Mouse (Mus musculus): ENCODE measurements around the gene Hpcal4. TPM values are rescaled to one million over a fixed set of nuclear protein-coding genes. Genes with fewer than 3 reads are reported as not detected.

Gene Hpcal4
- polyA plus RNA-seq, 1 experiment from 2014 or later: 7.7 TPM

GRCm38 (mm10) chr4:123228270-123228669 lies 45.2 kb downstream of the Hpcal4 start:
- H3K27ac ChIP-seq: no peak overlapping the region
- H3K27me3 ChIP-seq: peaks cover 18% of the 10 kb centered on the region
- peaks cover 1% of the 10 kb centered on the region for H3K4me1 ChIP-seq
- WGBS: 62% methylated on average over 2 of the region's 2 CpGs
- H3K36me3 ChIP-seq (ENCODE audit: poor library complexity, severe bottlenecking): no peaks in the 10 kb centered on the region
- H3K9me3 ChIP-seq (replicated peaks): no peaks in the 10 kb centered on the region
- no peak overlapping the region for H3K9ac ChIP-seq
- no peak overlapping the region for H3K4me2 ChIP-seq
- H3K4me3 ChIP-seq: no peak overlapping the region
- no peak for ATAC-seq

- Histone ChIP-seq H3K4me3 (no peak overlapping the region), H3K4me2 (no peak overlapping the region), H3K27me3 (peaks cover 27% of the 10 kb centered on the region), H3K4me1 (peaks cover 9% of the 10 kb centered on the region), H3K36me3 (ENCODE audit: poor library complexity, severe bottlenecking) (no peaks in the 10 kb centered on the region), H3K9ac (no peak overlapping the region), H3K27ac (no peak overlapping the region), H3K9me3 (replicated peaks) (no peaks in the 10 kb centered on the region)
- ATAC-seq: no peak
- WGBS: 84% methylated on average over 11 of the region's 11 CpGs
Measured at GRCm38 (mm10) chr4:123229166-123229565, 46.1 kb downstream of the Hpcal4 start.

- H3K4me3 ChIP-seq: no peak overlapping the region
- peaks cover 9% of the 10 kb centered on the region for H3K4me1 ChIP-seq
- H3K9ac ChIP-seq: no peak overlapping the region
- H3K27me3 ChIP-seq: peaks cover 51% of the 10 kb centered on the region
- ATAC-seq: no peak
- H3K9me3 ChIP-seq (replicated peaks): no peaks in the 10 kb centered on the region
- no peaks in the 10 kb centered on the region for H3K36me3 ChIP-seq (ENCODE audit: poor library complexity, severe bottlenecking)
- H3K27ac ChIP-seq: no peak overlapping the region
- H3K4me2 ChIP-seq: no peak overlapping the region
- WGBS: 56% methylated on average over 3 of the region's 3 CpGs
Measured at GRCm38 (mm10) chr4:123232841-123233240, 49.8 kb downstream of the Hpcal4 start.

- peaks cover 59% of the 10 kb centered on the region for H3K27me3 ChIP-seq
- H3K9ac ChIP-seq: peak within 1 kb of the TSS; percentile 57
- H3K27ac ChIP-seq: no peak within 1 kb of the TSS
- H3K4me3 ChIP-seq: peak within 1 kb of the TSS; percentile 42
- ATAC-seq: peak; percentile 45; the same call in 1 of the 2 replicates
- no peaks in the 10 kb centered on the region for H3K9me3 ChIP-seq (replicated peaks)
- H3K36me3 ChIP-seq (ENCODE audit: poor library complexity, severe bottlenecking): no peaks in the 10 kb centered on the region
- peaks cover 9% of the 10 kb centered on the region for H3K4me1 ChIP-seq
- peak within 1 kb of the TSS; percentile 79 for H3K4me2 ChIP-seq
- WGBS: 2% methylated on average over 40 of the region's 52 CpGs
Measured at GRCm38 (mm10) chr4:123233492-123234084, 50.6 kb downstream of the Hpcal4 start, which contains the start of gene Heyl. Heyl (plus strand) TSS chr4:123233556.

- H3K4me2 ChIP-seq: no peak overlapping the region
- no peak overlapping the region for H3K27ac ChIP-seq
- 69% methylated on average over 9 of the region's 9 CpGs for WGBS
- no peak overlapping the region for H3K4me3 ChIP-seq
- no peak for ATAC-seq
- no peaks in the 10 kb centered on the region for H3K36me3 ChIP-seq (ENCODE audit: poor library complexity, severe bottlenecking)
- H3K9ac ChIP-seq: no peak overlapping the region
- H3K9me3 ChIP-seq (replicated peaks): no peaks in the 10 kb centered on the region
- peaks cover 82% of the 10 kb centered on the region for H3K27me3 ChIP-seq
- H3K4me1 ChIP-seq: peaks cover 16% of the 10 kb centered on the region
Measured at GRCm38 (mm10) chr4:123235835-123236430, 52.9 kb downstream of the Hpcal4 start.

- 88% methylated on average over 13 of the region's 13 CpGs for WGBS
Measured at GRCm38 (mm10) chr4:123236431-123237031, 53.5 kb downstream of the Hpcal4 start.

GRCm38 (mm10) chr4:123237386-123238266 lies 54.6 kb downstream of the Hpcal4 start:
- Histone ChIP-seq H3K27me3 (peaks cover 73% of the 10 kb centered on the region), H3K4me1 (peaks cover 16% of the 10 kb centered on the region), H3K36me3 (ENCODE audit: poor library complexity, severe bottlenecking) (no peaks in the 10 kb centered on the region), H3K9me3 (replicated peaks) (no peaks in the 10 kb centered on the region), H3K27ac (no peak overlapping the region), H3K9ac (no peak overlapping the region), H3K4me3 (no peak overlapping the region), H3K4me2 (no peak overlapping the region)
- WGBS: 68% methylated on average over 6 of the region's 6 CpGs
- ATAC-seq: no peak

More at GRCm38 (mm10) chr4:123236431-123237031, 53.5 kb downstream of the Hpcal4 start:
- Histone ChIP-seq H3K27me3 (peaks cover 83% of the 10 kb centered on the region), H3K36me3 (ENCODE audit: poor library complexity, severe bottlenecking) (no peaks in the 10 kb centered on the region), H3K4me1 (peaks cover 16% of the 10 kb centered on the region), H3K27ac (no peak overlapping the region), H3K4me3 (no peak overlapping the region), H3K4me2 (no peak overlapping the region), H3K9me3 (replicated peaks) (no peaks in the 10 kb centered on the region), H3K9ac (no peak overlapping the region)
- no peak for ATAC-seq

GRCm38 (mm10) chr4:123239361-123240203 lies 56.6 kb downstream of the Hpcal4 start:
- WGBS: 7% methylated on average over 58 of the region's 58 CpGs
- H3K27me3 ChIP-seq: peaks cover 57% of the 10 kb centered on the region
- H3K9ac ChIP-seq: peak overlapping the region; percentile 45
- peak overlapping the region; percentile 31 for H3K4me3 ChIP-seq
- H3K36me3 ChIP-seq (ENCODE audit: poor library complexity, severe bottlenecking): no peaks in the 10 kb centered on the region
- H3K9me3 ChIP-seq (replicated peaks): no peaks in the 10 kb centered on the region
- H3K4me2 ChIP-seq: peak overlapping the region; percentile 57
- no peak for ATAC-seq
- peaks cover 12% of the 10 kb centered on the region for H3K4me1 ChIP-seq
- no peak overlapping the region for H3K27ac ChIP-seq

Other genes starting within 250 kb of the Hpcal4 start
- gene Mfsd2a, start 222.0 kb upstream of the Hpcal4 start, polyA plus RNA-seq (2015; fragmentation: Nextera tagmentation; extraction: Ambion mirVana): 26.7 and 28.2 TPM in 2 replicates
- 59.3 and 63.3 TPM in 2 replicates for gene Mycl, start 187.6 kb upstream of the Hpcal4 start, polyA plus RNA-seq (2015; fragmentation: Nextera tagmentation; extraction: Ambion mirVana)
- gene Trit1, start 166.6 kb upstream of the Hpcal4 start, polyA plus RNA-seq (2015; fragmentation: Nextera tagmentation; extraction: Ambion mirVana): 26.0 and 31.9 TPM in 2 replicates
- gene Bmp8b, start 78.1 kb upstream of the Hpcal4 start, polyA plus RNA-seq (2015; fragmentation: Nextera tagmentation; extraction: Ambion mirVana): 0.19 and 0.25 TPM in 2 replicates
- gene Oxct2b, start 67.0 kb upstream of the Hpcal4 start, polyA plus RNA-seq (2015; fragmentation: Nextera tagmentation; extraction: Ambion mirVana): not detected in 2 replicates
- 91.6 and 96.0 TPM in 2 replicates for gene Ppie, start 43.3 kb upstream of the Hpcal4 start, polyA plus RNA-seq (2015; fragmentation: Nextera tagmentation; extraction: Ambion mirVana)
- gene Nt5c1a, start 18.3 kb downstream of the Hpcal4 start, polyA plus RNA-seq (2015; fragmentation: Nextera tagmentation; extraction: Ambion mirVana): 0.24 TPM in 1 of 2 replicates, not detected in the other
- gene Heyl, start 50.3 kb downstream of the Hpcal4 start, polyA plus RNA-seq (2015; fragmentation: Nextera tagmentation; extraction: Ambion mirVana): 3.8 and 4.1 TPM in 2 replicates
- 27.7 and 28.6 TPM in 2 replicates for gene Pabpc4, start 79.1 kb downstream of the Hpcal4 start, polyA plus RNA-seq (2015; fragmentation: Nextera tagmentation; extraction: Ambion mirVana)
- gene Oxct2a, start 140.4 kb downstream of the Hpcal4 start, polyA plus RNA-seq (2015; fragmentation: Nextera tagmentation; extraction: Ambion mirVana): not detected in 2 replicates
- gene Bmp8a, start 160.0 kb downstream of the Hpcal4 start, polyA plus RNA-seq (2015; fragmentation: Nextera tagmentation; extraction: Ambion mirVana): not detected in 2 replicates